Mouse (Mus musculus) megakaryocyte, embryonic 14.5 days (primary cell): ENCODE measurements around the gene Grin2a.

Source experiments
- FLI1 ChIP-seq: IDR thresholded peaks from 2 replicates; pipeline ENCODE4 v1.6.1; 2012; ENCODE audit warnings: low read length, inconsistent platforms, mixed read lengths
- GATA1 ChIP-seq: IDR thresholded peaks from 3 replicates; pipeline ENCODE4 v1.6.1; 2012; ENCODE audit warnings: mixed read lengths, low read length, inconsistent platforms, borderline replicate concordance

DNA sequence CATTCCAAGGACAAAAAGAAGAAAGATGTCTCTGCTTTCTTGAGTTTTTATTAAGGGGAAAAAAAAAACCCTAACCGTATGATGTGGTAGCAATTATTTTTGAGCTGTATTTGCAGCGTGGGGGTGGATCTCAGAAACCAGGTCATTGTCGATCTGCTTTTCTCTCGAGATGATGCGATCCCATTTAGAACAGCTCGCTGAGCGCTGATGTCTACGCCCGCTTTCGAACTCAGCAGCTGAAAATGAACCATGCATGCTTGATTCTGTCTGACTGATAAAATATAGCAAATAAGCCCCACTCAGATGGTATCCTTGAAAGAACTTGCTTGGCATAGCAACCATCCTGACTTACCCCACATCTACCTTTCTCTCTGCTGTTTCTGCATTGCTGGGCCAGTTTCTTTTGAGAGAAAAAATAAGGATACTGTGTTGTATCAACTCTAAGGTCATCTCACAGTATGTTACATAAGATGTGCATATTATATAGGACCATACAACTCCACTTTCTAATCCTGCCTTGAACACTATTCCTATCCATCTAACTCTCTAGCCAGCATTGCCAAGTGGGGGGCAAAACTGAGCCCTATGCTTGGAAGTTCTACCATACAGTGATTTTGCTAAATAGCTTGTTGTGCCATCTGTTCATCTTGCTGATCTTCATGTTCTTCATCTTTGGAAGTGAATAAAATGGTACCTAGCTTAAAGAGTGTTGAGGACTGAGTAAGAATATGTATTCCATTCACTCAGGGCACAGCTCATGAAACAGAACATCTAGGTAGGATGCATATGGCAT is 369.5 kb downstream of the Grin2a start:
- TF ChIP-seq GATA1 (no peak), FLI1 (no peak)
